Mouse (Mus musculus): ENCODE data around the gene Ublcp1.

GRCm38 (mm10) chr11:44422337-44423111 is 47.8 kb downstream of the Ublcp1 start:
- TF ChIP-seq CTCF (IDR thresholded peaks at IDR 0.05; ENCODE audit: low read depth, low read length) (no peak), POLR2A (IDR thresholded peaks at IDR 0.05; ENCODE audit: extremely low read depth, insufficient read depth, low read length) (no peak)
